Mouse (Mus musculus): ENCODE data around the gene Nav2.

Gene Nav2

GRCm38 (mm10) chr7:49232969-49233368 lies 324.5 kb downstream of the Nav2 start:
- no peak for DNase-seq

GRCm38 (mm10) chr7:49234288-49234687 lies 325.8 kb downstream of the Nav2 start:
- DNase-seq, result no peak

GRCm38 (mm10) chr7:49235271-49235681 lies 326.8 kb downstream of the Nav2 start:
- no peak for DNase-seq

GRCm38 (mm10) chr7:49235821-49236220 lies 327.3 kb downstream of the Nav2 start:
- DNase-seq, result no peak

- no peak for DNase-seq
These were observed 331.9 kb downstream of the Nav2 start for GRCm38 (mm10) chr7:49240461-49240860.

- DNase-seq, result no peak
These were observed 332.8 kb downstream of the Nav2 start for GRCm38 (mm10) chr7:49241229-49241751.

- no peak for DNase-seq
These were observed 333.7 kb downstream of the Nav2 start for GRCm38 (mm10) chr7:49242261-49242660.

- no peak for DNase-seq
These were observed 334.6 kb downstream of the Nav2 start for GRCm38 (mm10) chr7:49243079-49243478.

GRCm38 (mm10) chr7:49245537-49246239 lies 337.2 kb downstream of the Nav2 start:
- DNase-seq, result peak; percentile 88

GRCm38 (mm10) chr7:49246240-49246578 lies 337.7 kb downstream of the Nav2 start:
- DNase-seq, result no peak

GRCm38 (mm10) chr7:49246584-49247481 lies 338.3 kb downstream of the Nav2 start:
- peak; percentile 42 for DNase-seq

- no peak for DNase-seq
These were observed 339.3 kb downstream of the Nav2 start for GRCm38 (mm10) chr7:49247744-49248331.

GRCm38 (mm10) chr7:49248333-49249086 lies 340.0 kb downstream of the Nav2 start:
- DNase-seq, result no peak

- no peak for DNase-seq
These were observed 340.9 kb downstream of the Nav2 start for GRCm38 (mm10) chr7:49249462-49249861.

- DNase-seq, result peak; percentile 73
These were observed 341.5 kb downstream of the Nav2 start for GRCm38 (mm10) chr7:49249996-49250395.

GRCm38 (mm10) chr7:49250581-49251307 lies 342.2 kb downstream of the Nav2 start:
- DNase-seq, result no peak

GRCm38 (mm10) chr7:49251308-49251638 lies 342.8 kb downstream of the Nav2 start:
- no peak for DNase-seq

GRCm38 (mm10) chr7:49252444-49252843 lies 343.9 kb downstream of the Nav2 start:
- DNase-seq, result no peak

- no peak for DNase-seq
These were observed 344.4 kb downstream of the Nav2 start for GRCm38 (mm10) chr7:49252902-49253301.

- no peak for DNase-seq
These were observed 346.5 kb downstream of the Nav2 start for GRCm38 (mm10) chr7:49255053-49255452.

- DNase-seq, result no peak
These were observed 348.9 kb downstream of the Nav2 start for GRCm38 (mm10) chr7:49257234-49257906.

- no peak for DNase-seq
These were observed 349.6 kb downstream of the Nav2 start for GRCm38 (mm10) chr7:49258088-49258487.
